Comparison of ENCODE assay signal across 7 mouse cellular contexts in the genomic region with DNA sequence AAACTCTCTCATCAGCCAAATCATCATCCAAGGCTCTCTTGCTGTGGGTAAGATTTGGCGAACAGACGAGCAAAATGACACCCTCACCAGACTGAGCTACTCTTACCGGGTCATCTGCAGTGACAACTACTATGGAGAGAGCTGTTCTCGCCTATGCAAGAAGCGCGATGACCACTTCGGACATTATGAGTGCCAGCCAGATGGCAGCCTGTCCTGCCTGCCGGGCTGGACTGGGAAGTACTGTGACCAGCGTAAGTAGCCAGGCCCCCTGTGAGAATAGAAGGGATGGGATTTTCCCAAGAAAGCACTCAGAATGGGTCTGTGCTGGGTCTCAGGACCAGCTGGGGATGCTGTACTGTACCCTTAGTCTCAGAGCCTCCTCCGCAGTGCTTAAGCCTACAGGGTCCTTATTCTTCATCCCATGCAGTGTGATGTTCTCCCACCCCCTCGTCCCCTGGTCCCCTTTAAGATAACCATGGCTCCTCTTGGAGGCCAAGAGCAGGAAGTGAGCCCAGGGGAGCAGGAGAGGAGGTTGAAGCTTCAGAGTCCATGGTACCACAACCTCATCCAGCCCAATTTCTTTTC. TPM values are rescaled to one million over a fixed set of nuclear protein-coding genes. Genes with fewer than 3 reads are reported as not detected.
A peak's percentile ranks its signal among the peaks of the same experiment; 100 is the strongest.
DNase-seq lines count a peak whose midpoint lies in the region; ATAC-seq and TF ChIP-seq lines count a peak whose summit lies in the region.

No protein-coding gene starts in this region.

- peaks cover 3% of the 10 kb centered on the region; the same call in 1 of the 2 replicates for H3K4me1 ChIP-seq in liver, adult 2 months (ENCODE audit: control insufficient read depth, insufficient read depth, low read length)
- H3K4me1 ChIP-seq in forebrain, embryonic 15.5 days = peaks cover 65% of the 10 kb centered on the region
- H3K4me1 ChIP-seq in intestine, postnatal 0 days (replicated peaks; ENCODE audit: control insufficient read depth, insufficient read depth, low read length) = peaks cover 5% of the 10 kb centered on the region
- H3K4me1 ChIP-seq in small intestine, adult 2 months (ENCODE audit: control insufficient read depth, insufficient read depth, insufficient read length, low read length) = peaks cover 12% of the 10 kb centered on the region

- no peak for TF ChIP-seq CTCF in liver, adult 2 months (IDR thresholded peaks at IDR 0.05; ENCODE audit: low read depth, low read length)
- TF ChIP-seq CTCF in intestine, postnatal 0 days (IDR thresholded peaks at IDR 0.05; ENCODE audit: low read depth) = no peak
- TF ChIP-seq CTCF in small intestine, adult 2 months (IDR thresholded peaks at IDR 0.05; ENCODE audit: extremely low read depth, insufficient read length, insufficient replicate concordance, low read depth, low read length) = no peak

- no peaks in the 10 kb centered on the region for H3K36me3 ChIP-seq in liver, adult 2 months (ENCODE audit: control insufficient read depth, insufficient read depth, low read length)
- H3K36me3 ChIP-seq in forebrain, embryonic 15.5 days = no peaks in the 10 kb centered on the region
- peaks cover 4% of the 10 kb centered on the region; the same call in 1 of the 2 replicates for H3K36me3 ChIP-seq in intestine, postnatal 0 days (ENCODE audit: control insufficient read depth, insufficient read depth)
- H3K36me3 ChIP-seq in small intestine, adult 2 months (ENCODE audit: control insufficient read depth, insufficient read depth, low read length) = peaks cover 18% of the 10 kb centered on the region

- no peak for TF ChIP-seq POLR2A in liver, adult 2 months (IDR thresholded peaks at IDR 0.05; ENCODE audit: extremely low read depth, insufficient read depth, low read length)
- TF ChIP-seq POLR2A in small intestine, adult 2 months (IDR thresholded peaks at IDR 0.05; ENCODE audit: low read depth, low read length) = no peak

- DNase-seq in liver, adult 2 months (ENCODE audit: extremely low read depth, low read depth, low spot score) = no peak
- DNase-seq in liver = no peak
- no peak for DNase-seq in gastrocnemius, postnatal 36 days

- 0 out of 2 replicates have a peak overlapping the region, but pooled peaks have one; percentile 68 for H3K4me2 ChIP-seq in forebrain, embryonic 15.5 days (replicated peaks)
- H3K4me2 ChIP-seq in intestine, postnatal 0 days (replicated peaks; ENCODE audit: low read depth) = peak overlapping the region; percentile 98

- peaks cover 18% of the 10 kb centered on the region for H3K27me3 ChIP-seq in liver, adult 2 months (ENCODE audit: control insufficient read depth, insufficient read depth, low read length)
- peaks cover 85% of the 10 kb centered on the region for H3K27me3 ChIP-seq in forebrain, embryonic 15.5 days
- peaks cover 26% of the 10 kb centered on the region for H3K27me3 ChIP-seq in intestine, postnatal 0 days (replicated peaks; ENCODE audit: control insufficient read depth, insufficient read depth, low read length)
- H3K27me3 ChIP-seq in small intestine, adult 2 months (ENCODE audit: control insufficient read depth, insufficient read depth, low read length) = no peaks in the 10 kb centered on the region

- 52% methylated on average over 11 of the region's 11 CpGs for WGBS in liver, adult 2 months
- 11% methylated on average over 11 of the region's 11 CpGs for WGBS in forebrain, embryonic 15.5 days
- 60% methylated on average over 11 of the region's 11 CpGs for WGBS in intestine, postnatal 0 days
- 80% methylated on average over 11 of the region's 11 CpGs for WGBS in small intestine, adult 2 months

- H3K79me2 ChIP-seq in liver, adult 2 months (ENCODE audit: control insufficient read depth, insufficient read depth, low read length) = peaks cover 9% of the 10 kb centered on the region; the same call in 1 of the 2 replicates

- no peaks in the 10 kb centered on the region for H3K9me3 ChIP-seq in forebrain, embryonic 15.5 days
- H3K9me3 ChIP-seq in intestine, postnatal 0 days (ENCODE audit: control insufficient read depth) = no peaks in the 10 kb centered on the region

- ATAC-seq in forebrain, embryonic 15.5 days (replicated peaks) = no peak
- no peak for ATAC-seq in intestine, postnatal 0 days
- no peak for ATAC-seq in megakaryocyte progenitor cell, adult 5-6 weeks (replicated peaks; ENCODE audit: poor library complexity)

- H3K27ac ChIP-seq in liver, adult 2 months (replicated peaks; ENCODE audit: insufficient read depth, low read depth, low read length) = peak overlapping the region; percentile 53
- no peak overlapping the region for H3K27ac ChIP-seq in forebrain, embryonic 15.5 days (replicated peaks)
- H3K27ac ChIP-seq in intestine, postnatal 0 days (ENCODE audit: low read depth, low read length) = no peak overlapping the region
- peak overlapping the region; percentile 22; the same call in 1 of the 2 replicates for H3K27ac ChIP-seq in small intestine, adult 2 months (ENCODE audit: insufficient read depth, low read depth, low read length)

- peak overlapping the region; percentile 58 for H3K4me3 ChIP-seq in liver, adult 2 months (ENCODE audit: insufficient read depth, low read depth, low read length)
- H3K4me3 ChIP-seq in forebrain, embryonic 15.5 days = peak overlapping the region; percentile 12; the same call in 1 of the 2 replicates
- peak overlapping the region; percentile 55; the same call in 1 of the 2 replicates for H3K4me3 ChIP-seq in intestine, postnatal 0 days (ENCODE audit: low read depth, low read length)
- peak overlapping the region; percentile 34 for H3K4me3 ChIP-seq in small intestine, adult 2 months (ENCODE audit: low read depth, low read length)

- intact Hi-C loops in gastrocnemius, postnatal 36 days (cut with DNase I) = no loop called here

- peak overlapping the region; percentile 31 for H3K9ac ChIP-seq in liver, adult 2 months (ENCODE audit: low read depth, low read length)
- H3K9ac ChIP-seq in forebrain, embryonic 15.5 days (replicated peaks) = no peak overlapping the region
- H3K9ac ChIP-seq in intestine, postnatal 0 days (ENCODE audit: low read depth, low read length) = no peak overlapping the region

RNA-seq across cellular contexts. Expression of a gene that starts 2.5 kb away (rescaled TPM):
- total RNA-seq in liver, adult 2 months (2014; rRNA removed) = 3.0 and 5.2 TPM in 2 replicates
- polyA plus RNA-seq in liver, adult 2 months (2012; rRNA removed) = 3.1 and 4.1 TPM in 2 replicates
- polyA plus RNA-seq in forebrain, embryonic 15.5 days (2015; fragmentation: Nextera tagmentation; extraction: Ambion mirVana) = 4.0 and 4.1 TPM in 2 replicates
- polyA plus RNA-seq in intestine, postnatal 0 days (2015; fragmentation: Nextera tagmentation; extraction: Ambion mirVana) = 3.7 and 4.1 TPM in 2 replicates
- polyA plus RNA-seq in small intestine, adult 2 months (2012; rRNA removed) = 9.8 and 22.1 TPM in 2 replicates
- total RNA-seq in megakaryocyte progenitor cell, adult 5-6 weeks (2015) = 0.05 TPM in 1 of 2 replicates, not detected in the other
- total RNA-seq in megakaryocyte progenitor cell, adult 5-6 weeks (2017) = not detected in 2 replicates
- total RNA-seq in gastrocnemius, postnatal 36 days (2021) = 1 to 10 TPM; 5.1 to 5.5 TPM

RNA-seq across cellular contexts. Expression of a gene that starts 23.0 kb away (rescaled TPM):
- 3.2 and 5.5 TPM in 2 replicates for total RNA-seq in liver, adult 2 months (2014; rRNA removed)
- polyA plus RNA-seq in liver, adult 2 months (2012; rRNA removed) = 4.1 and 6.1 TPM in 2 replicates
- 5.5 and 5.8 TPM in 2 replicates for polyA plus RNA-seq in forebrain, embryonic 15.5 days (2015; fragmentation: Nextera tagmentation; extraction: Ambion mirVana)
- 1.1 and 1.4 TPM in 2 replicates for polyA plus RNA-seq in intestine, postnatal 0 days (2015; fragmentation: Nextera tagmentation; extraction: Ambion mirVana)
- 5.8 and 6.9 TPM in 2 replicates for polyA plus RNA-seq in small intestine, adult 2 months (2012; rRNA removed)
- 0.34 and 0.57 TPM in 2 replicates for total RNA-seq in megakaryocyte progenitor cell, adult 5-6 weeks (2015)
- 0.71 and 1.3 TPM in 2 replicates for total RNA-seq in megakaryocyte progenitor cell, adult 5-6 weeks (2017)
- total RNA-seq in gastrocnemius, postnatal 36 days (2021) = 10 to 100 TPM; 40.1 to 82.4 TPM

RNA-seq across cellular contexts. Expression of a gene that starts 39.5 kb away (rescaled TPM):
- total RNA-seq in liver, adult 2 months (2014; rRNA removed) = 4.4 and 7.5 TPM in 2 replicates
- polyA plus RNA-seq in liver, adult 2 months (2012; rRNA removed) = 13.4 and 14.8 TPM in 2 replicates
- polyA plus RNA-seq in forebrain, embryonic 15.5 days (2015; fragmentation: Nextera tagmentation; extraction: Ambion mirVana) = 30.2 and 31.1 TPM in 2 replicates
- polyA plus RNA-seq in intestine, postnatal 0 days (2015; fragmentation: Nextera tagmentation; extraction: Ambion mirVana) = 21.8 and 24.3 TPM in 2 replicates
- 11.3 and 22.9 TPM in 2 replicates for polyA plus RNA-seq in small intestine, adult 2 months (2012; rRNA removed)
- total RNA-seq in megakaryocyte progenitor cell, adult 5-6 weeks (2015) = 7.2 and 7.6 TPM in 2 replicates
- total RNA-seq in megakaryocyte progenitor cell, adult 5-6 weeks (2017) = 18.8 and 20.0 TPM in 2 replicates
- total RNA-seq in gastrocnemius, postnatal 36 days (2021) = 1 to 10 TPM; 9.0 to 9.2 TPM

RNA-seq across cellular contexts. Expression of a gene that starts 57.0 kb away (rescaled TPM):
- total RNA-seq in liver, adult 2 months (2014; rRNA removed) = not detected in 2 replicates
- not detected in 2 replicates for polyA plus RNA-seq in liver, adult 2 months (2012; rRNA removed)
- polyA plus RNA-seq in forebrain, embryonic 15.5 days (2015; fragmentation: Nextera tagmentation; extraction: Ambion mirVana) = 19.6 and 24.0 TPM in 2 replicates
- polyA plus RNA-seq in intestine, postnatal 0 days (2015; fragmentation: Nextera tagmentation; extraction: Ambion mirVana) = 1.3 TPM in 2 replicates
- polyA plus RNA-seq in small intestine, adult 2 months (2012; rRNA removed) = 2.1 and 3.0 TPM in 2 replicates
- not detected in 2 replicates for total RNA-seq in megakaryocyte progenitor cell, adult 5-6 weeks (2015)
- not detected in 2 replicates for total RNA-seq in megakaryocyte progenitor cell, adult 5-6 weeks (2017)
- not detected for total RNA-seq in gastrocnemius, postnatal 36 days (2021)

Comparison
In these comparisons a context has a peak if more than half of its experiments do, and no peak if none do; other contexts are left out.
1. H3K27ac ChIP-seq: peak in liver, adult 2 months (single experiment) and small intestine, adult 2 months (single experiment); none in forebrain, embryonic 15.5 days (single experiment) and intestine, postnatal 0 days (single experiment).
2. Peak in every context shown above with its lines, with median percentiles within 50 percentile points of each other: H3K4me3 ChIP-seq.